Mouse (Mus musculus) testis, adult 2 months (tissue): Measurements from ENCODE around the gene Nln. TPM values are rescaled to one million over a fixed set of nuclear protein-coding genes. Genes with fewer than 3 reads are reported as not detected.

Experiments
- H3K27ac ChIP-seq: fragments of 200-500 bp; 2 replicates; pipeline ENCODE4 v1.5.1; 2012; ENCODE audit warnings: low read depth, low read length; ENCODE audit not compliant: control insufficient read depth, insufficient read depth
- H3K27me3 ChIP-seq: fragments of 200-500 bp; 2 replicates; pipeline ENCODE4 v1.6.1; 2012; ENCODE audit warnings: mild to moderate bottlenecking, low read length, moderate library complexity; ENCODE audit not compliant: control insufficient read depth, insufficient read depth
- H3K36me3 ChIP-seq: fragments of 200-500 bp; 2 replicates; pipeline ENCODE4 v1.6.1; 2012; ENCODE audit warnings: mild to moderate bottlenecking, low read length; ENCODE audit not compliant: control insufficient read depth, insufficient read depth
- H3K4me1 ChIP-seq: fragments of 200-500 bp; 2 replicates; pipeline ENCODE4 v1.6.1; 2012; ENCODE audit warnings: low read length; ENCODE audit not compliant: control insufficient read depth, insufficient read depth
- H3K4me3 ChIP-seq: fragments of 200-500 bp; 2 replicates; pipeline ENCODE4 v1.5.1; 2012; ENCODE audit warnings: low read depth, mild to moderate bottlenecking, low read length, moderate library complexity, mixed read lengths; ENCODE audit not compliant: control insufficient read depth
- CTCF ChIP-seq: fragments of 200-500 bp; IDR thresholded peaks from 2 replicates; pipeline ENCODE4 v1.5.1; 2012; ENCODE audit warnings: low read depth, mild to moderate bottlenecking, inconsistent platforms, low read length, moderate library complexity; ENCODE audit not compliant: control insufficient read depth, insufficient read depth, insufficient replicate concordance
- POLR2A ChIP-seq: fragments of 200-500 bp; IDR thresholded peaks from 2 replicates; pipeline ENCODE4 v1.6.1; 2012; ENCODE audit warnings: low read depth, mild to moderate bottlenecking, inconsistent platforms, low read length, moderate library complexity; ENCODE audit not compliant: control insufficient read depth
- polyA plus RNA-seq: library from polyadenylated mRNA; depleted of rRNA; stranded (reverse); fragments of >200 nt; gene quantifications from 2 replicates; pipeline ENCODE4 v1.2.3, GENCODE M21; 2012

Nln gene
- polyA plus RNA-seq, 1 experiment = 5.1 TPM

- no peaks in the 10 kb centered on the region for H3K4me1 ChIP-seq
- no peak for TF ChIP-seq POLR2A
- no peak for TF ChIP-seq CTCF
These were observed 25.2 kb upstream of the Nln start for GRCm38 (mm10) chr13:104134510-104135085.

DNA sequence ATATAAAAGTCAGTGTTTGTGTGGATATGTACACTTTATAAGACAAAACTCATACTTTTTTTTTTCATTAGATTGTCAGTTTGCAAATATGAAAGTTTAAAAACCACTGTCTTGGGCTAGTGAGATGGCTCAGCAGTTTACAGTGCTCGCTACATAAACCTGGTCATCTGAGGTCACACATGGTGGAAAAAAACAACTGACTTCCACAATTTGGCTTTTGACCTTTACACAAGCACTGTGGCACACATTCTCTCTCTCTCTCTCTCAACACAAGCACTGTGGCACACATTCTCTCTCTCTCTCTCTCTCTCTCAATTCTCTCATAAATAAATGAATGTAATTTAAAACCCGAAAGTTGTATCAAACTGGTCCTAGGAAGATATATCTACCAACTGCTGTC, 23.1 kb upstream of the Nln start:
- Histone ChIP-seq H3K4me3 (no peak overlapping the region), H3K27ac (no peak overlapping the region), H3K4me1 (no peaks in the 10 kb centered on the region), H3K36me3 (no peaks in the 10 kb centered on the region), H3K27me3 (no peaks in the 10 kb centered on the region)
- TF ChIP-seq POLR2A (no peak), CTCF (no peak)

More at GRCm38 (mm10) chr13:104134510-104135085, 25.2 kb upstream of the Nln start:
- H3K27me3 ChIP-seq = no peaks in the 10 kb centered on the region
- H3K36me3 ChIP-seq = no peaks in the 10 kb centered on the region
- H3K27ac ChIP-seq = no peak overlapping the region
- H3K4me3 ChIP-seq = no peak overlapping the region

DNA sequence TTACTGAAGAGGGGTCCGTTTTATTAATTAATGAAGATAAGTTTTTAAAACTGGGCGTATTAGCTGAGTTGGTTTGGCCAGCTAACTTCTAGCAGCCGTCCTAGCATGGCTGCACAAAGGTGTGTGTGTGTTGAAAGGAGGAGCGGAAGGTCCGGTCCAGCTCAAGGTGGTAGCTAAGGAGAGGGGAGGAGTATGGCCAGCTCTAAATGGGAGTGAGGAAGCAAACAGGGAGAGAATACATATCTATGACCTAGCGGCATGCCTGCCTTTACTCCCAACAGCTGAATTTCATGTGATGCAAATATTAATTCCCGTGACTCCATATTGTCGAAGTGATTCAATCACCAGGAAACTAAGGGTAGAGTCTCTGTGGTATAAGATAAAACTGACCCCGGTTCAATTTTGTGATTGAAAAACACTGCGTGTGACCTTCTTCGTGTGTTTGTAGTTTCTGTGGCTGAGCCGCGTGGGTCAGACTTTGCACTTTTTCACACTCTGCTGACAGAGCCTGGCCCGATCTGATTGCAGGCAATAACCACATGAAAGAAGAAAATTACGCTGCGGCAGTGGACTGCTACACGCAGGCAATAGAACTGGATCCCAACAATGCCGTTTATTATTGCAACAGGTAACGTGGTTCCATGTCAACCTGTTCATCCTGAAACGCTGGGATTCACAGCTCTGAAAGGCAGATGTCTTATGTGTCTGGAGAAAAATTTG, 14.4 kb upstream of the Nln start:
- TF ChIP-seq POLR2A = no peak
- TF ChIP-seq CTCF = no peak
- Histone ChIP-seq H3K4me3 (no peak overlapping the region), H3K4me1 (no peaks in the 10 kb centered on the region), H3K36me3 (no peaks in the 10 kb centered on the region), H3K27me3 (no peaks in the 10 kb centered on the region), H3K27ac (no peak overlapping the region)

- Histone ChIP-seq H3K27ac (no peak overlapping the region), H3K27me3 (no peaks in the 10 kb centered on the region), H3K4me1 (no peaks in the 10 kb centered on the region), H3K4me3 (no peak overlapping the region), H3K36me3 (no peaks in the 10 kb centered on the region)
- no peak for TF ChIP-seq POLR2A
- no peak for TF ChIP-seq CTCF
These were observed 12.8 kb upstream of the Nln start for GRCm38 (mm10) chr13:104122078-104122840.

DNA sequence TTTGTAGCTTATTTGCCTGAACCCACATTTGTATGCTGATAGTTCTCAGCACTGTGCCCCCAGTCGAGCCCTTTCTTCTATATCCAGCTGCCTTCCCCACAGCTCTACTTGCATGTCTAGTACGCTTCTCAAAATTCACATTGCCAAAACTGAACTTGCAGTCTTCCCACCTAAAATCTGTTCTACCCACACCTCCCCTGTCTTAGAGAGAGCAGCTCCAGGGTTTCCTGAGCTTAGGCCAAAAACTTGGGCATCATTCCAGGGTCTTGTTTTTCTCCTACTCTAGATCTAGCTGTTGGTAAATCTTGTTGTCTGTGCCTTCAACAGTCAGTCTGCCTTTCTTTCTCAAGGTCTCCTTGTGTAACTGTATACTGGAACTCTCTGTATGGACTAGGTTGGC, 5.4 kb upstream of the Nln start:
- TF ChIP-seq POLR2A (no peak), CTCF (no peak)
- H3K36me3 ChIP-seq = no peaks in the 10 kb centered on the region
- H3K4me1 ChIP-seq = peaks cover 5% of the 10 kb centered on the region

GRCm38 (mm10) chr13:104113782-104114181, 4.4 kb upstream of the Nln start:
- no peaks in the 10 kb centered on the region for H3K27me3 ChIP-seq
- no peak overlapping the region for H3K4me3 ChIP-seq
- TF ChIP-seq POLR2A = no peak
- no peak for TF ChIP-seq CTCF
- peaks cover 9% of the 10 kb centered on the region for H3K4me1 ChIP-seq
- H3K27ac ChIP-seq = no peak overlapping the region
- H3K36me3 ChIP-seq = no peaks in the 10 kb centered on the region

More for the DNA sequence above, 5.4 kb upstream of the Nln start:
- Histone ChIP-seq H3K27ac (no peak overlapping the region), H3K27me3 (no peaks in the 10 kb centered on the region), H3K4me3 (no peak overlapping the region)

DNA sequence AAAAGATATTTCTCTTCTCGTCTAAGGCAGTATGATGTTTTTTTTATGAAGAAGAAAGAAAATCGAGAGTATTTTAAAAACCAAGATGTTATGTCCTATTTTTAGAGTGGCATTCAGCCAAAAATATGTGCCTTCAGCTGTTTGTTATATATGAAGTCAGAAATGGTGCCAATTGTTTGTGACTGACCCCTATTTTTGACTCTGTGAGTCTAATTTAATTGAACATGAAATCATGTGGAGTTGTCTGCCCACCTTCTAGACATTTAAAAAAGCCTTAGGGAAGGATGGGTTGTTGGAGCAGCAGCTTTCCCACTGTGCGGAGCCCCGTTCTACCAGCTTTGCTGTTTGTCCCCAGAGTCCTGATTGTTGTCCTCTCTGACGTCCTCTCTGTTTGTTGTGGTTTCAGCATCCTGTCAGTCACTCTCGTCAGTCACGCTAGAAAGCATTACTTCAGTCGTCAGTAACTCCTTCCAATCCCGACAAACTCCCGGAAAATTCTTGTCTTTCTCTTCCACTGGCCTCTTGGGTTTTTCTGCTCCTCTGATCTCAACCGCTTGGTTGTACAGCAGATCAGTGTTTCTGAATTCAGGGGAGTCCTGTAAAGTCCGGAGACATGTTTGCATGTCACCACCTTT, 3.0 kb upstream of the Nln start:
- Histone ChIP-seq H3K27me3 (no peaks in the 10 kb centered on the region), H3K27ac (no peak overlapping the region), H3K4me1 (peaks cover 10% of the 10 kb centered on the region), H3K4me3 (no peak overlapping the region), H3K36me3 (no peaks in the 10 kb centered on the region)
- TF ChIP-seq CTCF (no peak), POLR2A (no peak)
